Mouse (Mus musculus) gastrocnemius, adult 2 months (tissue): ENCODE results near the gene Dab1. TPM values are rescaled to one million over a fixed set of nuclear protein-coding genes. Genes with fewer than 3 reads are reported as not detected.

Source experiments
- DNase-seq: peaks from one replicate; pipeline ENCODE4 v3.0.0; 2022
- H3K27ac ChIP-seq: fragments of 200-600 bp; 2 replicates; pipeline ENCODE4 v1.8.1; 2022; ENCODE audit warnings: mild to moderate bottlenecking
- H3K4me3 ChIP-seq: fragments of 200-600 bp; 2 replicates; pipeline ENCODE4 v1.8.1; 2022; ENCODE audit warnings: mild to moderate bottlenecking, moderate library complexity
- CTCF ChIP-seq: fragments of 200-600 bp; IDR thresholded peaks from 2 replicates; pipeline ENCODE4 v1.8.1; 2022; ENCODE audit warnings: antibody characterized with exemption, mild to moderate bottlenecking, moderate library complexity
- intact Hi-C: fragments of 180-260 bp; cut with DNase I; formaldehyde crosslinking; loops from one replicate; pipeline ENCODE4 v1.15.1; 2025
- total RNA-seq, 2 experiments: library from RNA; stranded (reverse); gene quantifications; 2 replicates each; pipeline ENCODE4 v1.2.3; 2021

Gene Dab1
- total RNA-seq, 2 experiments from 2014 or later, result 0.05 to 0.25 TPM

- Histone ChIP-seq H3K27ac (no peak overlapping the region), H3K4me3 (no peak overlapping the region)
- intact Hi-C loops, result no loop called here
- TF ChIP-seq CTCF, result no peak
- no peak for DNase-seq
These were observed 92.2 kb downstream of the Dab1 start for GRCm38 (mm10) chr4:103711353-103711752.

GRCm38 (mm10) chr4:103713921-103714320, 94.8 kb downstream of the Dab1 start:
- TF ChIP-seq CTCF, result no peak
- DNase-seq, result no peak
- no peak overlapping the region for H3K4me3 ChIP-seq
- intact Hi-C loops, result no loop called here
- H3K27ac ChIP-seq, result no peak overlapping the region

- no peak for DNase-seq
- intact Hi-C loops, result no loop called here
- no peak overlapping the region for H3K27ac ChIP-seq
- no peak overlapping the region for H3K4me3 ChIP-seq
- TF ChIP-seq CTCF, result no peak
These were observed 95.8 kb downstream of the Dab1 start for GRCm38 (mm10) chr4:103714991-103715390.

GRCm38 (mm10) chr4:103715568-103715967, 96.4 kb downstream of the Dab1 start:
- intact Hi-C loops, result no loop called here
- DNase-seq, result no peak
- Histone ChIP-seq H3K4me3 (no peak overlapping the region), H3K27ac (no peak overlapping the region)
- no peak for TF ChIP-seq CTCF

GRCm38 (mm10) chr4:103722738-103723137, 103.6 kb downstream of the Dab1 start:
- Histone ChIP-seq H3K4me3 (no peak overlapping the region), H3K27ac (no peak overlapping the region)
- DNase-seq, result no peak
- intact Hi-C loops, result no loop called here
- no peak for TF ChIP-seq CTCF

GRCm38 (mm10) chr4:103726486-103726885, 107.3 kb downstream of the Dab1 start:
- TF ChIP-seq CTCF, result no peak
- intact Hi-C loops, result no loop called here
- no peak for DNase-seq
- no peak overlapping the region for H3K27ac ChIP-seq
- H3K4me3 ChIP-seq, result no peak overlapping the region

GRCm38 (mm10) chr4:103737185-103737584, 118.0 kb downstream of the Dab1 start:
- no peak for DNase-seq
- H3K4me3 ChIP-seq, result no peak overlapping the region
- intact Hi-C loops, result no loop called here

GRCm38 (mm10) chr4:103751249-103751855, 132.2 kb downstream of the Dab1 start:
- DNase-seq, result no peak
- intact Hi-C loops, result no loop called here
- no peak for TF ChIP-seq CTCF

More at GRCm38 (mm10) chr4:103737185-103737584, 118.0 kb downstream of the Dab1 start:
- H3K27ac ChIP-seq, result no peak overlapping the region
- no peak for TF ChIP-seq CTCF

GRCm38 (mm10) chr4:103754561-103754960, 135.4 kb downstream of the Dab1 start:
- TF ChIP-seq CTCF, result no peak
- no peak for DNase-seq
- H3K27ac ChIP-seq, result no peak overlapping the region
- no peak overlapping the region for H3K4me3 ChIP-seq
- intact Hi-C loops, result no loop called here

More at GRCm38 (mm10) chr4:103751249-103751855, 132.2 kb downstream of the Dab1 start:
- Histone ChIP-seq H3K4me3 (no peak overlapping the region), H3K27ac (no peak overlapping the region)

GRCm38 (mm10) chr4:103757241-103757640, 138.1 kb downstream of the Dab1 start:
- no peak for DNase-seq
- intact Hi-C loops, result no loop called here
- no peak for TF ChIP-seq CTCF
- Histone ChIP-seq H3K4me3 (no peak overlapping the region), H3K27ac (no peak overlapping the region)

- no peak for TF ChIP-seq CTCF
- DNase-seq, result no peak
- H3K27ac ChIP-seq, result no peak overlapping the region
- H3K4me3 ChIP-seq, result no peak overlapping the region
- intact Hi-C loops, result no loop called here
These were observed 143.3 kb downstream of the Dab1 start for GRCm38 (mm10) chr4:103762416-103762815.

- Histone ChIP-seq H3K27ac (no peak overlapping the region), H3K4me3 (no peak overlapping the region)
- intact Hi-C loops, result no loop called here
- TF ChIP-seq CTCF, result no peak
- DNase-seq, result no peak
These were observed 156.6 kb downstream of the Dab1 start for GRCm38 (mm10) chr4:103775712-103776111.

GRCm38 (mm10) chr4:103781398-103781797, 162.2 kb downstream of the Dab1 start:
- intact Hi-C loops, result no loop called here
- TF ChIP-seq CTCF, result no peak
- DNase-seq, result peak; percentile 24
- Histone ChIP-seq H3K4me3 (no peak overlapping the region), H3K27ac (no peak overlapping the region)

- no peak overlapping the region for H3K27ac ChIP-seq
- DNase-seq, result no peak
- no peak for TF ChIP-seq CTCF
- no peak overlapping the region for H3K4me3 ChIP-seq
- intact Hi-C loops, result no loop called here
These were observed 164.5 kb downstream of the Dab1 start for GRCm38 (mm10) chr4:103783561-103784247.
